Mouse (Mus musculus): ENCODE measurements around the gene Arid1b.

GRCm38 (mm10) chr17:5395454-5396205, 401.5 kb downstream of the Arid1b start:
- TF ChIP-seq CTCF (IDR thresholded peaks at IDR 0.05), result no peak
- TF ChIP-seq EP300 (IDR thresholded peaks at IDR 0.05), result no peak

Data from lung, postnatal 0 days (tissue).